Mouse (Mus musculus): ENCODE measurements around the gene Nxf1.
"Not testable (repeated sequence)": the region's sequence is repeated elsewhere in the genome, so short reads cannot be mapped to it uniquely, and the experiment has no call there.

Nxf1 gene

GRCm38 (mm10) chr19:8725081-8725613 is 31.7 kb upstream of the Nxf1 start:
- DNase-seq: no peak

- no peak for DNase-seq
These were observed 30.1 kb upstream of the Nxf1 start for GRCm38 (mm10) chr19:8726609-8727390.

GRCm38 (mm10) chr19:8727495-8728114 is 29.3 kb upstream of the Nxf1 start:
- no peak for DNase-seq

GRCm38 (mm10) chr19:8728335-8729099 is 28.4 kb upstream of the Nxf1 start:
- DNase-seq: not testable (repeated sequence)

- no peak for DNase-seq
These were observed 22.5 kb upstream of the Nxf1 start for GRCm38 (mm10) chr19:8734334-8734733.

- peak; percentile 92 for DNase-seq
These were observed 21.3 kb upstream of the Nxf1 start, which contains the start of gene Wdr74 for GRCm38 (mm10) chr19:8735389-8736159. Gene Wdr74, plus strand, starts transcription at chr19:8735827.

GRCm38 (mm10) chr19:8736160-8736467 is 20.8 kb upstream of the Nxf1 start:
- no peak for DNase-seq

GRCm38 (mm10) chr19:8738911-8739310 is 18.0 kb upstream of the Nxf1 start:
- no peak for DNase-seq

- no peak for DNase-seq
These were observed 17.2 kb upstream of the Nxf1 start for GRCm38 (mm10) chr19:8739646-8740045.

- no peak for DNase-seq
These were observed 16.3 kb upstream of the Nxf1 start, which contains the start of gene 1700092M07Rik for GRCm38 (mm10) chr19:8740603-8741002. Gene 1700092M07Rik, plus strand, starts transcription at chr19:8740718.

GRCm38 (mm10) chr19:8741243-8741869 is 15.5 kb upstream of the Nxf1 start, which contains the start of gene Stx5a:
Gene Stx5a, plus strand, starts transcription at chr19:8741413.
- DNase-seq: peak; percentile 94

GRCm38 (mm10) chr19:8742176-8742575 is 14.7 kb upstream of the Nxf1 start:
- DNase-seq: no peak

GRCm38 (mm10) chr19:8745382-8745781 is 11.5 kb upstream of the Nxf1 start:
- no peak for DNase-seq

GRCm38 (mm10) chr19:8747368-8747767 is 9.5 kb upstream of the Nxf1 start:
- no peak for DNase-seq

- DNase-seq: no peak
These were observed 1.2 kb upstream of the Nxf1 start for GRCm38 (mm10) chr19:8755652-8756051.

GRCm38 (mm10) chr19:8757471-8757998 is 662 bp downstream of the Nxf1 start:
- DNase-seq: no peak

- no peak for DNase-seq
These were observed 2.0 kb downstream of the Nxf1 start for GRCm38 (mm10) chr19:8758899-8759298.

- peak; percentile 25 for DNase-seq
These were observed 3.9 kb downstream of the Nxf1 start for GRCm38 (mm10) chr19:8760757-8761156.

GRCm38 (mm10) chr19:8763276-8763675 is 6.4 kb downstream of the Nxf1 start:
- no peak for DNase-seq

GRCm38 (mm10) chr19:8765562-8765961 is 8.7 kb downstream of the Nxf1 start:
- no peak for DNase-seq

GRCm38 (mm10) chr19:8770567-8771270 is 13.8 kb downstream of the Nxf1 start, which contains the start of gene Tmem223:
Gene Tmem223, plus strand, starts transcription at chr19:8770996.
- peak; percentile 86 for DNase-seq
